Mouse (Mus musculus) brain, embryonic 14.5 days (tissue): ENCODE results near the gene Nsl1.

Experiments
- CTCF ChIP-seq: fragments of 200-500 bp; IDR thresholded peaks from 2 replicates; pipeline ENCODE4 v1.5.1; 2012; ENCODE audit warnings: inconsistent platforms, mild to moderate bottlenecking, moderate library complexity, borderline replicate concordance; ENCODE audit not compliant: insufficient read depth, insufficient read length; ENCODE audit errors: extremely low read depth
- POLR2A ChIP-seq: fragments of 200-500 bp; IDR thresholded peaks from 2 replicates; pipeline ENCODE4 v1.6.1; 2012; ENCODE audit warnings: mild to moderate bottlenecking, inconsistent platforms, borderline replicate concordance; ENCODE audit not compliant: poor library complexity, insufficient read depth, insufficient read length, severe bottlenecking; ENCODE audit errors: extremely low read depth

GRCm38 (mm10) chr1:191107306-191107705 lies 44.5 kb downstream of the Nsl1 start:
- no peak for TF ChIP-seq POLR2A
- no peak for TF ChIP-seq CTCF
